Mouse (Mus musculus) kidney, adult 2 months (tissue): Measurements from ENCODE around the gene Atxn1. TPM values are rescaled to one million over a fixed set of nuclear protein-coding genes. Genes with fewer than 3 reads are reported as not detected.

Experiments used
- DNase-seq: peaks from one replicate; pipeline ENCODE4 v3.0.0; 2021
- H3K27ac ChIP-seq: fragments of 200-500 bp; 2 replicates; pipeline ENCODE4 v1.5.1; 2012; ENCODE audit warnings: low read depth, low read length, control low read depth, inconsistent platforms; ENCODE audit not compliant: insufficient read depth
- H3K27me3 ChIP-seq: fragments of 200-500 bp; replicated peaks from 2 replicates; pipeline ENCODE4 v1.6.1; 2012; ENCODE audit warnings: mild to moderate bottlenecking, moderate library complexity, low read length, inconsistent platforms; ENCODE audit not compliant: control insufficient read depth, insufficient read depth
- H3K36me3 ChIP-seq: fragments of 200-500 bp; 2 replicates; pipeline ENCODE4 v1.6.1; 2012; ENCODE audit warnings: mild to moderate bottlenecking, moderate library complexity, low read length, inconsistent platforms; ENCODE audit not compliant: control insufficient read depth, insufficient read depth
- H3K4me1 ChIP-seq: fragments of 200-500 bp; 2 replicates; pipeline ENCODE4 v1.6.1; 2011; ENCODE audit warnings: low read length; ENCODE audit not compliant: control insufficient read depth, insufficient read depth
- H3K4me3 ChIP-seq: fragments of 200-500 bp; 2 replicates; pipeline ENCODE4 v1.5.1; 2011; ENCODE audit warnings: mild to moderate bottlenecking, low read depth, low read length, control low read depth; ENCODE audit not compliant: insufficient read depth
- CTCF ChIP-seq: fragments of 200-500 bp; conservative IDR thresholded peaks from 2 replicates; pipeline ENCODE4 v1.5.1; 2011; ENCODE audit warnings: low read depth, mild to moderate bottlenecking, control low read depth, low read length, moderate library complexity, mixed read lengths; ENCODE audit not compliant: insufficient read depth, insufficient read length
- POLR2A ChIP-seq: fragments of 200-500 bp; IDR thresholded peaks from one replicate; pipeline ENCODE4 v1.6.1; 2011; ENCODE audit warnings: low read depth, low read length, control low read depth
- WGBS: fragments of 180-500 bp; shearing (Covaris S2); methylation state at CpG from one replicate; pipeline ENCODE4 v1.1.7; 2018; 5-methylcytosine and 5-hydroxymethylcytosine counted together
- polyA plus RNA-seq: library from polyadenylated mRNA; depleted of rRNA; stranded (reverse); fragments of >200 nt; gene quantifications from 2 replicates; pipeline ENCODE4 v1.2.3, GENCODE M21; 2012

The Atxn1 gene
- polyA plus RNA-seq, 1 experiment: 15.0 TPM

DNA sequence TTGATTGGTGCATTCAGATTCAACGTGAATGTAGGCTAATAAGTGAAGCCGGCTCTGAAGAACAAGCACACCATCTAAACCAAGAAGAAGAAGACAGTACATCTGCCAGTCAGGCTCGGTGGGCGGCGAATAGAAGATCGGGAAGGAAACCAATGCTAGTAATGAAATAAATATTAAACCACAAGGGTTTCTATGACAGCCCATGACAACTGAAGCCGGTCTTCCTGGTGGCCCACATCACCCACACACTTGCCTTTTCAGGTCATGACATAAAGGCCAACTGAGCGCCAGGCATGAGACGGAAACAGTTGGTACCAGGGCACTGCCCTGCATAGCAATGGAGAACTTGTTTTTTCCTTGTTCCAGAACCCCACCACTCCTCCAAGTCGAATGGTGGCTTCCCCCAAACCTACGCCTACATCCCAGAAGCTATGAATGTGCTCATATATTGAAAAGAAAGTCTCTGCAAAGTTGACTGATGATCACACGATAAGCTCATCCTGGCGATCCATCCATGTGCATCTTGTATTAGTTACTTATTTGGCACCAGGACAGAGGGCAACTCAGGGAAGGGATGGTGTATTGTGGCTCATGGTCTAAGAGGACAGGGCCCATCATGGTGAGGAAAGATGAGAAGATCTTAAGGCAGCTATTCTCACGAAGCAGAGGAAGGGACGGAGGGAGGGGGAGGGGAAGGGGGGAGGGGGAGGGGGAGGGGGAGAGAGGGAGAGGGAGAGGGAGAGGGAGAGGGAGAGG is 45.7 kb downstream of the Atxn1 start:
- peak; percentile 51 for DNase-seq
- Histone ChIP-seq H3K27me3 (no peaks in the 10 kb centered on the region), H3K4me3 (no peak overlapping the region), H3K36me3 (no peaks in the 10 kb centered on the region), H3K27ac (no peak overlapping the region), H3K4me1 (peaks cover 22% of the 10 kb centered on the region)
- WGBS: 84% methylated on average over 13 of the region's 15 CpGs
- TF ChIP-seq CTCF (no peak), POLR2A (no peak)

DNA sequence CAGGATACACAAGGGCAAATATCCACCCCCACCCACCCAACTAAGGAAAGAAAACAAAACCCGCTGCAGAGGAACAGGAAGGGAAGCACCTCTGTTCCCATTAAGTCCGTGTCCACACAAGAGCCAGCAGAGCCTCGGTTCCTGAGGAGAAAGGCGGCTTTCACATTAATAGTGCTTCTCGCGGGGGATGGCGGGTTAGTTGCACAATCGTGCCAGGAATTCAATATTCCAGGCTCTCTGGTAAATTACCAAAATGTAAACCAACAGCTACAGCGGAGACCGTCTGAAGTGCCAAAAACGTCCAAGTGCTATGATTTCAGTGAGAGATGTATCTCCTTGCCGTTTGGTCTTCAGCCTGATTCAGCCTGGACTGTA is 46.8 kb downstream of the Atxn1 start:
- Histone ChIP-seq H3K27me3 (no peaks in the 10 kb centered on the region), H3K27ac (no peak overlapping the region), H3K4me1 (peaks cover 25% of the 10 kb centered on the region), H3K4me3 (no peak overlapping the region), H3K36me3 (no peaks in the 10 kb centered on the region)
- WGBS: 64% methylated on average over 12 of the region's 12 CpGs
- TF ChIP-seq CTCF: no peak
- TF ChIP-seq POLR2A: no peak
- DNase-seq: no peak

DNA sequence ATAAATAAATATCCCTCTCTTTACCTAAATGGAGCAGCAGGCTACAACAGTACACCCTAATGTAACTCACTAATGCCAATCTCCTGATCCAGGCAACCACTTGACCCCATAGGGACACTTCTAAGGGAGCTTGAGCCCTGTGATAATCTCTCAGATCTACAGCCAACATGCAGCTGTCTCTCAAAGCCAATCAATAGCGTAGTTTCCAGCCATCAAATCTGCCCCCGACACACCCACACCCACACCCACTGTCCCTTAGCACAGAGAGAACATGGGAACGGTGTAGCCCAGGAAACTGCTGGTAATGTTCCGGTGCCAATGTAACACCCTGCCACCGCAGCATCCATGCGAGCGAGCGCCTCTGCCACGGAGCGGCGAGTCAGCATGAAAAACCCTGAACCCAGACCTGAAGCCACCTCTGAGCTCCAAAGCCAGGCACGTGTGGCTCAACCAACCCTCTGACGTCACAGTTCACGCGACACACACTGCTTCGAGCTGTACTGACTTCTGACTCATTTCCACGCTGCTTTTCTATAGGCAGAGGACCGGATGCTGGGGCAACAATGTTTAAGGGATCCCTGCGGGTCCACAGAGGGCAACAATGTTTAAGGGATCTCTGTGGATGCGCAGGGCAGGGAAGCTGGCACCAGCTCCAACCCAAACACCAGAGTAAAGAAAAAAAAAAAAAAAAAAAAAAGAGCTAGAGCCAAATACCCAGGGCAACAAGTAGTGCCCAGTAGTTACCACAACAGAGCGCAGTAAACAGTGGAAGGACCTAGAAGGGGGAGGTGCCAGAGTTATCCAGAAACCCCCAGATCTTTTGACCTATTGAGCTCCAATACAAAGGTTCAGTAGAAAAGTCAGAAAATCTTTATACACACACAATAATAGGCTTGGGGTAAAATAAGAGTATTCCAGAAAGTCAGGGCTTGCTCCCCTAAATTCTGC is 47.5 kb downstream of the Atxn1 start:
- Histone ChIP-seq H3K4me3 (no peak overlapping the region), H3K4me1 (peaks cover 22% of the 10 kb centered on the region), H3K36me3 (no peaks in the 10 kb centered on the region), H3K27ac (no peak overlapping the region), H3K27me3 (no peaks in the 10 kb centered on the region)
- WGBS: 86% methylated on average over 21 of the region's 21 CpGs
- no peak for DNase-seq
- TF ChIP-seq POLR2A (no peak), CTCF (no peak)

DNA sequence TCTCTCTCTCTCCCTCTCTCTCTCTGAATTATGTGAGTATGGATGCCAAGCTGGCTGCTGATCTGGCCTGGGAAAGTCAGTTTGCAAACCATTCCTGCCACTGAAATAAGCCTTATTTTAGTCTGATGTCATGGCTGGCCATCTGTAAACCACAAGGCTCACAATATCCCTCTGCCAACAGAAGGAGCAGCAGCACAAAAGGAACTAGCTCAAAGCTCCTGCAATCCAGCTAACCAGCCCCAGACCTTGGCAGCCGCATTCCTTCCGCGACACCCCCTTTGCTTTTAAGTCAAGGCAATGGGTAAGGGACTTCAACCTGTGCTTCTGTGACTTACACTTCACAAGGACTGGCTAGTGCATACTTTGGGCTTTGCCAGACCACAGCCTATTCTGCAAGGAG is 48.9 kb downstream of the Atxn1 start:
- no peak overlapping the region for H3K4me3 ChIP-seq
- peaks cover 22% of the 10 kb centered on the region for H3K4me1 ChIP-seq
- TF ChIP-seq CTCF: no peak
- TF ChIP-seq POLR2A: no peak
- 95% methylated on average over 3 of the region's 3 CpGs for WGBS
- H3K27me3 ChIP-seq: no peaks in the 10 kb centered on the region
- H3K27ac ChIP-seq: no peak overlapping the region
- H3K36me3 ChIP-seq: no peaks in the 10 kb centered on the region
- DNase-seq: no peak

DNA sequence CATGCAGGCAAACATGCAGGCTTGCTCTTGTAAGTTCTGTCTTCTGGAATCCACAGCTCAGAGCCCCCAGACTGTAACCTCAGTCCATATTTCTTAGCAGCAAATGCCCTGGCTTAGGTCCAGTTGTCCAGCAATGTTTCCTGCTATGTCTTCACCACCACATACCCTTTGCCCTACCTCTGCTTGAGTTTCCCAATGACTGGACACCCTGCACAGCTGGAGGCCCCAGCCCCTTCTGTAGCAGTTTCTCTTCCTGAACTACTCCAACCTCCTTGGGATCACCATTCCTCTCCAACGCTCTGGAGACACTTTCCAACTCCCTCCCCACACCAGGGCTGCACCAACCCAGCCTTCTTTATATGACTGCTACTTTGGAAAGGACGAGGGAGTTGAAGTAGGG is 49.8 kb downstream of the Atxn1 start:
- H3K27ac ChIP-seq: peak overlapping the region; percentile 19; the same call in 1 of the 2 replicates
- WGBS: 60% methylated on average over 2 of the region's 2 CpGs

DNA sequence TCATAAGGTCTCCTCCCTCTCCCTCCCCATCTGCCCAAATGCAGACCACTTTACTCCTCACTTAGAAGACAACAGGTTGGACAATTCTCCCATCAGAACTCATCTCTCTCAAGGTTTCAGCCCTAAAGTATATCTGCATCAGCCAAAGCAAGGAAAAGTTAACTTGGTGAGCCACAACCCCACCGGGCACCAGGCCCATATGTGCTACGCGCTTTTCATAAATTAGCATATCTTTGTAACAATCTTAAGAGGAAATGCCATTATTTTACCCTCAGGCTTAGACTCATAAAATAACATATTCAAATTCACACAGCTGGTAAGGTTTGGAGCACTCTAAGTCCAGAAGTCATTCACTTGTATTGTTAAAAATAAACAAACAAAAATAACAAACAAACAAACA is 50.7 kb downstream of the Atxn1 start:
- Histone ChIP-seq H3K4me3 (no peak overlapping the region), H3K36me3 (no peaks in the 10 kb centered on the region), H3K27ac (no peak overlapping the region), H3K27me3 (no peaks in the 10 kb centered on the region), H3K4me1 (peaks cover 16% of the 10 kb centered on the region)
- no peak for TF ChIP-seq POLR2A
- no peak for TF ChIP-seq CTCF
- DNase-seq: peak; percentile 58
- 36% methylated on average over 3 of the region's 3 CpGs for WGBS

More for the DNA sequence above, 49.8 kb downstream of the Atxn1 start:
- Histone ChIP-seq H3K4me1 (peaks cover 19% of the 10 kb centered on the region), H3K4me3 (no peak overlapping the region), H3K27me3 (no peaks in the 10 kb centered on the region), H3K36me3 (no peaks in the 10 kb centered on the region)
- TF ChIP-seq CTCF (no peak), POLR2A (no peak)
- peak; percentile 70 for DNase-seq

DNA sequence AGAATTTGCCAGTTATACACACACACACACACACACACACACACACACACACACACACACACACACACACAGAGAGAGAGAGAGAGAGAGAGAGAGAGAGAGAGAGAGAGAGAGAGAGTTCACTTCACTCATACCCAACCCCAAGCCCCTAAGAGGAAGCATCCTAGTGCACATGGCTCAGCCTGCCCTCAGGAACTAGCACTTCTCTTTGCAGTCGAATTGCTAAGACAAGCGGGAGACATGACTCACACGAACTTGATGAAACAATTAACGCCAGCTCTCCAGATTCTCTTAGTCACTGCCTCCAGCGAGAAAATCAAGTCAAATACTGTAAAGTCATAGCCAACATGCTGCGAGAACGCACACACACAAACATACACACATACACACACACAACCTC is 53.0 kb downstream of the Atxn1 start:
- TF ChIP-seq CTCF: no peak
- TF ChIP-seq POLR2A: no peak
- H3K4me3 ChIP-seq: no peak overlapping the region
- no peak overlapping the region for H3K27ac ChIP-seq
- no peaks in the 10 kb centered on the region for H3K27me3 ChIP-seq
- H3K4me1 ChIP-seq: peaks cover 28% of the 10 kb centered on the region
- no peaks in the 10 kb centered on the region for H3K36me3 ChIP-seq
- WGBS: 81% methylated on average over 7 of the region's 7 CpGs
- DNase-seq: no peak
